Mouse (Mus musculus): ENCODE measurements around the gene Atxn2. TPM values are rescaled to one million over a fixed set of nuclear protein-coding genes. Genes with fewer than 3 reads are reported as not detected.

The Atxn2 gene
- 31.6 and 42.8 TPM in 2 replicates for polyA plus RNA-seq (2015; fragmentation: Nextera tagmentation; extraction: Ambion mirVana)

GRCm38 (mm10) chr5:121711174-121711927 lies at the start of gene Atxn2:
Gene Atxn2 (plus strand): TSS chr5:121711337.
- 1% methylated on average over 42 of the region's 103 CpGs for WGBS (ENCODE audit: insufficient replicate concordance)
- Histone ChIP-seq H3K27me3 (ENCODE audit: insufficient read depth, low read length) (no peaks in the 10 kb centered on the region), H3K4me1 (ENCODE audit: insufficient read depth) (peaks cover 19% of the 10 kb centered on the region), H3K9ac (replicated peaks) (peak within 1 kb of the TSS; percentile 93), H3K4me2 (ENCODE audit: low read depth, low read length) (peak within 1 kb of the TSS; percentile 94), H3K4me3 (ENCODE audit: low read depth, low read length) (peak within 1 kb of the TSS; percentile 85), H3K36me3 (replicated peaks; ENCODE audit: insufficient read depth, low read length) (no peaks in the 10 kb centered on the region), H3K9me3 (ENCODE audit: low read length) (no peaks in the 10 kb centered on the region), H3K27ac (ENCODE audit: low read depth) (peak within 1 kb of the TSS; percentile 95)
- ATAC-seq, result peak; percentile 85
- TF ChIP-seq CTCF (IDR thresholded peaks at IDR 0.05; ENCODE audit: low read depth), result no peak
- TF ChIP-seq EP300 (IDR thresholded peaks at IDR 0.05; ENCODE audit: low read depth), result peak; percentile 41; the same call in 1 of the 2 replicates
- peak; percentile 88 for DNase-seq

DNA sequence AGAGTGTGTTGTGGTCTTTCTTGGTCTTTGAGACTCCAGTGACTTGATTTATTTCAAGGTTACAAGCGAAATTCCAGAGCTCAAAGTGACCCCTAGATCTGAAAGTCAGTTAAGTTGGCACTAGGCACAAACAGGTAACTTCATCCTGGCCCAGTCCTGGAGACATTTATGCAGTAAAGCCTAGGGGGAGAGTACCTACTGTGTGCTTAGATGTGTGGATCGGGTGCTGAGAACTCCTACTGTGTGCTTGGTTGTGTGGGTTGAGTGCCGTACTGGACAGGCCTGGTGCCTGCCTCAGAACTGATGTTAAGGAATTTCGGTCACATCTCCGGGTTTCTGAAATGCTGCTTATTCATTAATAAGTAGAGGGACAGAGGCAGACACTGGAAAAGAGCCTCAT lies 49.6 kb upstream of the Atxn2 start:
- peak overlapping the region; percentile 90 for H3K27ac ChIP-seq (ENCODE audit: low read depth)
- DNase-seq (no peak), ATAC-seq (no peak)
- no peak for TF ChIP-seq CTCF (IDR thresholded peaks at IDR 0.05; ENCODE audit: low read depth)
- no peak for TF ChIP-seq EP300 (IDR thresholded peaks at IDR 0.05; ENCODE audit: low read depth)
- no peaks in the 10 kb centered on the region for H3K27me3 ChIP-seq (ENCODE audit: insufficient read depth, low read length)
- no peaks in the 10 kb centered on the region for H3K9me3 ChIP-seq (ENCODE audit: low read length)
- H3K4me1 ChIP-seq (ENCODE audit: insufficient read depth), result peaks cover 18% of the 10 kb centered on the region
- peaks cover 28% of the 10 kb centered on the region for H3K36me3 ChIP-seq (replicated peaks; ENCODE audit: insufficient read depth, low read length)
- 90% methylated on average over 5 of the region's 5 CpGs for WGBS (ENCODE audit: insufficient replicate concordance)
- peak overlapping the region; percentile 94 for H3K4me3 ChIP-seq (ENCODE audit: low read depth, low read length)
- peak overlapping the region; percentile 93 for H3K9ac ChIP-seq (replicated peaks)
- peak overlapping the region; percentile 96 for H3K4me2 ChIP-seq (ENCODE audit: low read depth, low read length)

- peaks cover 44% of the 10 kb centered on the region for H3K36me3 ChIP-seq (replicated peaks; ENCODE audit: insufficient read depth, low read length)
- no peaks in the 10 kb centered on the region for H3K27me3 ChIP-seq (ENCODE audit: insufficient read depth, low read length)
- no peak overlapping the region for H3K4me3 ChIP-seq (ENCODE audit: low read depth, low read length)
- TF ChIP-seq EP300 (IDR thresholded peaks at IDR 0.05; ENCODE audit: low read depth) (peak; percentile 78), CTCF (IDR thresholded peaks at IDR 0.05; ENCODE audit: low read depth) (no peak)
- WGBS (ENCODE audit: insufficient replicate concordance), result 70% methylated on average over 8 of the region's 8 CpGs
- ATAC-seq (peak; percentile 75), DNase-seq (no peak)
- peak overlapping the region; percentile 90 for H3K27ac ChIP-seq (ENCODE audit: low read depth)
- H3K4me1 ChIP-seq (ENCODE audit: insufficient read depth), result peaks cover 25% of the 10 kb centered on the region
- peak overlapping the region; percentile 22; the same call in 1 of the 2 replicates for H3K4me2 ChIP-seq (ENCODE audit: low read depth, low read length)
- no peaks in the 10 kb centered on the region for H3K9me3 ChIP-seq (ENCODE audit: low read length)
- H3K9ac ChIP-seq (replicated peaks), result no peak overlapping the region; the same call in 1 of the 2 replicates
Observed at GRCm38 (mm10) chr5:121663456-121663855, 47.7 kb upstream of the Atxn2 start.

- no peak for ATAC-seq
- Histone ChIP-seq H3K4me3 (ENCODE audit: low read depth, low read length) (no peak overlapping the region), H3K27me3 (ENCODE audit: insufficient read depth, low read length) (no peaks in the 10 kb centered on the region), H3K4me1 (ENCODE audit: insufficient read depth) (peaks cover 25% of the 10 kb centered on the region), H3K4me2 (ENCODE audit: low read depth, low read length) (0 out of 2 replicates have a peak overlapping the region, but pooled peaks have one; percentile 6), H3K9me3 (ENCODE audit: low read length) (no peaks in the 10 kb centered on the region), H3K36me3 (replicated peaks; ENCODE audit: insufficient read depth, low read length) (peaks cover 47% of the 10 kb centered on the region), H3K9ac (replicated peaks) (no peak overlapping the region; the same call in 1 of the 2 replicates), H3K27ac (ENCODE audit: low read depth) (peak overlapping the region; percentile 90)
- 77% methylated on average over 6 of the region's 6 CpGs for WGBS (ENCODE audit: insufficient replicate concordance)
- DNase-seq, result no peak
- TF ChIP-seq CTCF (IDR thresholded peaks at IDR 0.05; ENCODE audit: low read depth) (no peak), EP300 (IDR thresholded peaks at IDR 0.05; ENCODE audit: low read depth) (no peak)
Observed at GRCm38 (mm10) chr5:121664078-121664477, 47.1 kb upstream of the Atxn2 start.

GRCm38 (mm10) chr5:121664971-121665370 lies 46.2 kb upstream of the Atxn2 start:
- no peaks in the 10 kb centered on the region for H3K9me3 ChIP-seq (ENCODE audit: low read length)
- no peaks in the 10 kb centered on the region for H3K27me3 ChIP-seq (ENCODE audit: insufficient read depth, low read length)
- H3K4me2 ChIP-seq (ENCODE audit: low read depth, low read length), result no peak overlapping the region
- 93% methylated on average over 9 of the region's 9 CpGs for WGBS (ENCODE audit: insufficient replicate concordance)
- DNase-seq (no peak), ATAC-seq (no peak)
- H3K4me1 ChIP-seq (ENCODE audit: insufficient read depth), result peaks cover 20% of the 10 kb centered on the region
- no peak overlapping the region; the same call in 1 of the 2 replicates for H3K27ac ChIP-seq (ENCODE audit: low read depth)
- no peak overlapping the region for H3K4me3 ChIP-seq (ENCODE audit: low read depth, low read length)
- H3K9ac ChIP-seq (replicated peaks), result no peak overlapping the region
- TF ChIP-seq EP300 (IDR thresholded peaks at IDR 0.05; ENCODE audit: low read depth) (no peak), CTCF (IDR thresholded peaks at IDR 0.05; ENCODE audit: low read depth) (no peak)
- peaks cover 50% of the 10 kb centered on the region for H3K36me3 ChIP-seq (replicated peaks; ENCODE audit: insufficient read depth, low read length)

DNA sequence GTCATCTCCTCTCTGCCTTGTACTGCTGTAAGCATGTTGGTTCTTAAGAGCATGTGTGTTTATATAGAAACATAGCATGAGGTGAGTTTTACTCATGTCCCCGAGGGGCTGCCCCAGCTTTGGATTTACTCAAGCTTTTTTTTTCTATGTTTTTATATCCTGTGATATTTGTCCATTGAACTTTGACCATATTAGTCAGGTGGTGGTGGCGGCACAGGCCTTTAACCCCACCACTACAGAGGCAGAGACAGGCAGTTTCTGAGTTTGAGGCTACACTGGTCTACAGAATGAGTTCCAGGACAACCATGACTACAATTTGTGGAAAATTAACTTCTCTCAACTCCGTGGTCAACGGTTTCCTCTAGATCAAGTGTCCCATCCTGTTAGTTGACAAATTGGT lies 44.1 kb upstream of the Atxn2 start:
- H3K4me3 ChIP-seq (ENCODE audit: low read depth, low read length), result no peak overlapping the region
- H3K27me3 ChIP-seq (ENCODE audit: insufficient read depth, low read length), result no peaks in the 10 kb centered on the region
- no peak overlapping the region for H3K4me2 ChIP-seq (ENCODE audit: low read depth, low read length)
- DNase-seq, result no peak
- H3K27ac ChIP-seq (ENCODE audit: low read depth), result 0 out of 2 replicates have a peak overlapping the region, but pooled peaks have one; percentile 3
- no peak for ATAC-seq
- peaks cover 12% of the 10 kb centered on the region for H3K4me1 ChIP-seq (ENCODE audit: insufficient read depth)
- H3K9ac ChIP-seq (replicated peaks), result no peak overlapping the region
- 56% methylated on average over 4 of the region's 4 CpGs for WGBS (ENCODE audit: insufficient replicate concordance)
- H3K9me3 ChIP-seq (ENCODE audit: low read length), result no peaks in the 10 kb centered on the region
- peaks cover 60% of the 10 kb centered on the region for H3K36me3 ChIP-seq (replicated peaks; ENCODE audit: insufficient read depth, low read length)
- TF ChIP-seq EP300 (IDR thresholded peaks at IDR 0.05; ENCODE audit: low read depth) (no peak), CTCF (IDR thresholded peaks at IDR 0.05; ENCODE audit: low read depth) (no peak)

All from liver, postnatal 0 days (tissue).